Mouse (Mus musculus) embryonic facial prominence, embryonic 12.5 days (tissue): ENCODE data around the gene Usp7. TPM values are rescaled to one million over a fixed set of nuclear protein-coding genes. Genes with fewer than 3 reads are reported as not detected.
"Not testable (repeated sequence)": the region's sequence is repeated elsewhere in the genome, so short reads cannot be mapped to it uniquely, and the experiment has no call there.

Source experiments
- ATAC-seq: fragments of 200-750 bp; cut with Nextera tagmentation; 2 replicates; pipeline ENCODE4 v1.8.0; 2017; ENCODE audit not compliant: insufficient number of reproducible peaks, insufficient read depth, low FRiP score, low TSS enrichment
- H3K27ac ChIP-seq: fragments of 300-500 bp; sonication (generic); 2 replicates; pipeline ENCODE4 v1.5.1; 2016; ENCODE audit warnings: mild to moderate bottlenecking
- H3K27me3 ChIP-seq: fragments of 300-500 bp; sonication (generic); 2 replicates; pipeline ENCODE4 v1.6.1; 2016; ENCODE audit warnings: mild to moderate bottlenecking, moderate library complexity
- H3K36me3 ChIP-seq: fragments of 300-500 bp; sonication (generic); 2 replicates; pipeline ENCODE4 v1.6.1; 2016; ENCODE audit warnings: mild to moderate bottlenecking
- H3K4me1 ChIP-seq: fragments of 300-500 bp; sonication (generic); 2 replicates; pipeline ENCODE4 v1.6.1; 2016
- H3K4me2 ChIP-seq: fragments of 300-500 bp; sonication (generic); replicated peaks from 2 replicates; pipeline ENCODE4 v1.6.1; 2016; ENCODE audit warnings: mild to moderate bottlenecking, moderate library complexity
- H3K4me3 ChIP-seq: fragments of 300-500 bp; sonication (generic); 2 replicates; pipeline ENCODE4 v1.5.1; 2016; ENCODE audit warnings: mild to moderate bottlenecking
- H3K9ac ChIP-seq: fragments of 300-500 bp; sonication (generic); 2 replicates; pipeline ENCODE4 v1.6.1; 2016; ENCODE audit warnings: mild to moderate bottlenecking, moderate library complexity
- H3K9me3 ChIP-seq: fragments of 300-500 bp; sonication (generic); 2 replicates; pipeline ENCODE4 v1.6.1; 2016; ENCODE audit warnings: mild to moderate bottlenecking, moderate library complexity
- WGBS: fragments of 180-500 bp; shearing (Covaris S2); methylation state at CpG from one replicate; pipeline ENCODE4 v1.1.7; 2016; 5-methylcytosine and 5-hydroxymethylcytosine counted together
- polyA plus RNA-seq: library from polyadenylated mRNA; unstranded; fragments of >200 nt; fragmentation: Nextera tagmentation; extraction: Ambion mirVana; gene quantifications from 2 replicates; pipeline ENCODE4 v1.2.1, GENCODE M21; 2016

The Usp7 gene
- polyA plus RNA-seq, 1 experiment from 2014 or later, result 35.1 TPM

- not testable (repeated sequence) for H3K4me2 ChIP-seq, H3K27me3 ChIP-seq, H3K27ac ChIP-seq, H3K36me3 ChIP-seq, H3K4me3 ChIP-seq, ATAC-seq, H3K9me3 ChIP-seq, H3K9ac ChIP-seq
- WGBS, result 94% methylated on average over 3 of the region's 4 CpGs
- peaks cover 41% of the 10 kb centered on the region for H3K4me1 ChIP-seq
Measured at GRCm38 (mm10) chr16:8732450-8732849, 59.7 kb downstream of the Usp7 start.

DNA sequence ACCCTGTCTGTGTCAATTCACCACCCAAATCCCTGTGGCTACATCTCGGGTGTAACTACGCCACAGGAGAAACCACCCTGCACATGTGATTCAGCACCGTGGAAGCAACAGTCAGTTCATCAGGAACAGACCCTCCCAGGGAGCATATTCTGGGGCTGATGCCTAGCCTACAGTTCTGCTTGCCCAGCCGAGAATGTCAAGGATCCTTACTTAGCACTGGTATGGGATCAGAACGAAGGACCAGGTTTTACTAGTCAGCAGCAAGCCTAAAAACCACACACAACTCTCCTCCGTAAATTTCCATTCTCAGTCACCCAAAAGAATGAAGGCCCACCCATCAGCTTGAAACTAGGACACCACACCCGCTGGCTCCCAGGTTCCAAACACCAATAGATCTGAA lies 60.5 kb downstream of the Usp7 start:
- H3K9ac ChIP-seq, result no peak overlapping the region
- H3K4me1 ChIP-seq, result peaks cover 36% of the 10 kb centered on the region
- no peaks in the 10 kb centered on the region for H3K36me3 ChIP-seq
- no peak for ATAC-seq
- no peaks in the 10 kb centered on the region for H3K27me3 ChIP-seq
- WGBS, result 84% methylated on average over 7 of the region's 7 CpGs
- H3K4me3 ChIP-seq, result no peak overlapping the region
- H3K4me2 ChIP-seq, result no peak overlapping the region
- no peak overlapping the region for H3K27ac ChIP-seq
- no peaks in the 10 kb centered on the region for H3K9me3 ChIP-seq

DNA sequence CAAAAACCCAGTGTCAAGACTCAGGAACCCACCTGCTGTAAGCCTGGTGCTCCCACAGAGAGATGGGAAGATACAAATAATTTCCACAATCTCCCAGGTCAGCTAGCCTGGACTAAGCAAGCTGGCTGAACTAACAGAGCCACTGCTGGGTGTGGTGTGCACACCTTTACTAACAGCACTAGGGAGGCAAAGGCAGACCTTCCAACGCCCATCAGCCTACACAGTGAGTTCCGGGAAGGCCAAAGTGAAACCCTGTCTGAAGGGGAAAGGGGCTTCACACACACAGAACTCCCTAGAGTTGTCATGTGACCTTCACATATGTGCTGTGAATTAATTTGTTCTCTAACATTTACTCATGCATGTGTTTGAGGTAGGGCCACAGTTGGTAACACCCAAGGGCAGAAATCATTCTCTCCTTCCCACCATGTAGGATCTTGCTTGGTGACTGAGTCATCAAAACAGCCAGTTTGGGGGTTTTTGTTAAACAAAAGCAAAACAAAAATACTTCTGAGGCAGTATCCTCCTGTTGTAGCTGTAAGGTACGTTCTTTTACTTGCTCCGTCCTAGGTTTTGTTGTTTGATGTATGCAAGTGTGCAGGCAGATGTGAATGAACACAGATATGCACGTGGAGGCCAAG lies 63.9 kb downstream of the Usp7 start:
- Histone ChIP-seq H3K4me1 (peaks cover 15% of the 10 kb centered on the region; the same call in 1 of the 2 replicates), H3K9me3 (no peaks in the 10 kb centered on the region), H3K4me3 (no peak overlapping the region), H3K4me2 (no peak overlapping the region), H3K9ac (no peak overlapping the region), H3K27me3 (no peaks in the 10 kb centered on the region), H3K36me3 (no peaks in the 10 kb centered on the region), H3K27ac (no peak overlapping the region)
- ATAC-seq, result no peak
- WGBS, result 87% methylated on average over 5 of the region's 5 CpGs

DNA sequence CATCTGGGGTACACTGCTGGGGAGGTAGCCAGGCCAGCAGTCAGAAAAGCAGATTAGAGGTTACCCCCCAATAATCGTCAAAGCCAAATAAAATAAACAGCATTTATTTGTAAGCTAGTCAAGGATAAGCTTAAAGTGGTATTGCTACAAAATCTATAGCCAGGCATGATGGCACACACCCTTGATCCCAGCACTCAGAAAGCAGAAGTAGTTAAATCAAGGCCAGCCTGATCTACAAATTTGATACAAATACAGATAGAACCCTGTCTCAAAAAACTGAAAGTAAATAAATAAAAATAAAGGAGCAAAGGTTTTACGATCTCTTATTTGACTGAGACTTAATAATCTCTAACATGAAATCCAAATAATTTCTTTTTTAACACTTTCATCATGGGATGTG lies 66.3 kb downstream of the Usp7 start:
- no peak for ATAC-seq
- WGBS, result 93% methylated on average over 2 of the region's 2 CpGs
- H3K4me2 ChIP-seq, result no peak overlapping the region
- H3K27me3 ChIP-seq, result no peaks in the 10 kb centered on the region
- H3K36me3 ChIP-seq, result no peaks in the 10 kb centered on the region
- H3K9me3 ChIP-seq, result no peaks in the 10 kb centered on the region
- H3K27ac ChIP-seq, result no peak overlapping the region
- H3K9ac ChIP-seq, result no peak overlapping the region
- no peak overlapping the region for H3K4me3 ChIP-seq
- 0 out of 2 replicates have a peak, but pooled peaks cover 5% of the 10 kb centered on the region for H3K4me1 ChIP-seq

DNA sequence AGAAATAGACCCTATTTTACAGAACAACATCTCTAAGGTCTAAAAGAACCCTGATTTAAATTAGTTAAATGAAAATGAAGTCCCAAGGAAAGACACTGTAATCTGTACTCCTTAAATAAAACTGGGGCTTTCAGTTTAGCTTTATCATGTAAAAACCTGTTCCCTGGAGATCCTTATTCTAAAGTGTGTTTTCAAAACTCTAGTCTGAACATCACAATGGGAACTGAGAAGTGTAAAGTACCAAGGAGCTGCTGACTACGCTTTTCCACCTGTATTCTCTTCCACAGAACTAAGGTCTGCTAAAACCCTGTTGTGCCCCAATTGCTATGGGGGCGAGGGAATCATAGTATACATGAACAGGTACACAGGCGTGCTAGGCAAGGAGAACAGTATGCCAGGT lies 68.1 kb downstream of the Usp7 start:
- Histone ChIP-seq H3K27ac (no peak overlapping the region), H3K9ac (no peak overlapping the region), H3K9me3 (no peaks in the 10 kb centered on the region), H3K36me3 (no peaks in the 10 kb centered on the region), H3K4me2 (no peak overlapping the region), H3K4me3 (no peak overlapping the region), H3K27me3 (no peaks in the 10 kb centered on the region), H3K4me1 (peaks cover 8% of the 10 kb centered on the region; the same call in 1 of the 2 replicates)
- ATAC-seq, result no peak
- WGBS, result 84% methylated on average over 3 of the region's 3 CpGs

GRCm38 (mm10) chr16:8720447-8720846 lies 71.7 kb downstream of the Usp7 start:
- Histone ChIP-seq H3K4me1 (peaks cover 15% of the 10 kb centered on the region), H3K9me3 (no peaks in the 10 kb centered on the region), H3K9ac (no peak overlapping the region), H3K27ac (no peak overlapping the region), H3K4me2 (no peak overlapping the region), H3K36me3 (peaks cover 10% of the 10 kb centered on the region), H3K4me3 (no peak overlapping the region), H3K27me3 (no peaks in the 10 kb centered on the region)
- no peak for ATAC-seq
- WGBS, result 93% methylated on average over 4 of the region's 4 CpGs

GRCm38 (mm10) chr16:8717744-8718143 lies 74.4 kb downstream of the Usp7 start:
- Histone ChIP-seq H3K4me2 (no peak overlapping the region), H3K9ac (no peak overlapping the region), H3K4me1 (peaks cover 15% of the 10 kb centered on the region), H3K4me3 (no peak overlapping the region), H3K27me3 (no peaks in the 10 kb centered on the region), H3K27ac (no peak overlapping the region), H3K9me3 (no peaks in the 10 kb centered on the region), H3K36me3 (peaks cover 33% of the 10 kb centered on the region)
- WGBS, result 94% methylated on average over 10 of the region's 10 CpGs
- ATAC-seq, result no peak

DNA sequence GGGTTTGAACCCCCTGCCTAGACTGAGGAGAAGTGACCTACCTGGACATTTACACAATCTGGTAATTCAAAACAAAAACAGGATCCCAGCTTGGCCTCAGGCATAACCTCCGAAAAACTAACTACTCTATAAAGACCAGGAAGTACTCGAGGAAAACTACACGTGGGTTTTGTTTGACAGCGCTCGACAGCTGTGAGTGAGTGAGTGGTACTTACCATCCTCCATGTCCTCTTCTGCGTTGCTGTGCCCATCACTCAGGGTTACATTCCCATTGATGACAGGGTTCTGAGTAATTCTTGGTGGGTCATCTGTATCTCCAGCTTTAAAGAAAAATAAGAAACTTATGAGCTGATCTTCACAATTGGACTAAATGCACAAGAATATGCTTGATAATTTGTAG lies 75.8 kb downstream of the Usp7 start:
- ATAC-seq, result no peak
- H3K36me3 ChIP-seq, result peaks cover 43% of the 10 kb centered on the region
- WGBS, result 64% methylated on average over 6 of the region's 6 CpGs

GRCm38 (mm10) chr16:8715513-8716080 lies 76.5 kb downstream of the Usp7 start:
- Histone ChIP-seq H3K9me3 (no peaks in the 10 kb centered on the region), H3K9ac (no peak overlapping the region), H3K4me2 (no peak overlapping the region), H3K4me3 (no peak overlapping the region), H3K4me1 (peaks cover 15% of the 10 kb centered on the region), H3K27ac (0 out of 2 replicates have a peak overlapping the region, but pooled peaks have one; percentile 17), H3K27me3 (no peaks in the 10 kb centered on the region), H3K36me3 (peaks cover 49% of the 10 kb centered on the region)
- ATAC-seq, result no peak
- 68% methylated on average over 10 of the region's 10 CpGs for WGBS

More for the DNA sequence above, 75.8 kb downstream of the Usp7 start:
- Histone ChIP-seq H3K4me2 (no peak overlapping the region), H3K4me1 (peaks cover 15% of the 10 kb centered on the region), H3K9ac (no peak overlapping the region), H3K9me3 (no peaks in the 10 kb centered on the region), H3K27me3 (no peaks in the 10 kb centered on the region), H3K4me3 (no peak overlapping the region), H3K27ac (no peak overlapping the region)

- H3K36me3 ChIP-seq, result peaks cover 57% of the 10 kb centered on the region
- no peak overlapping the region for H3K9ac ChIP-seq
- H3K4me3 ChIP-seq, result no peak overlapping the region
- H3K4me2 ChIP-seq, result no peak overlapping the region
- no peaks in the 10 kb centered on the region for H3K27me3 ChIP-seq
- no peak overlapping the region for H3K27ac ChIP-seq
- H3K4me1 ChIP-seq, result peaks cover 12% of the 10 kb centered on the region
- ATAC-seq, result no peak
- WGBS, result 81% methylated on average over 5 of the region's 5 CpGs
- H3K9me3 ChIP-seq, result no peaks in the 10 kb centered on the region
Measured at GRCm38 (mm10) chr16:8714851-8715250, 77.3 kb downstream of the Usp7 start.

DNA sequence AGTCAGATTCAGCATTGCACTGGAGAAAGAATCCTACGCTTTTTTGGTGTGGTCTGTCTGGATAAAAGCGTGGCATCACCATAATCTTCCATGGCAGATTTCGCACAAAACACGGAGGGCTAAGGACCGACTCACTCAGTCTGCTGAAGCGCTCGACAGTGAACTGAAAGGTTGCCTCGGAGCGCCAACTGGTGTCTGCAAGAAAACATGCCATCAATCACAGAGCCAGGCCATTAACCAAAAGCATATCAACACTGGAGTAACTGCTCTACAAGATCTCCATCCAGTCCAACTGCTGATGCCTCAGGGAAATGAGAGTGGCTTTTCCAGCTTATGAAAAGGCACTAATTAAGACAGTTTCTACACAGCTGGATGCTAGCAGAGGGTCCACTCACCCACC lies 80.1 kb downstream of the Usp7 start:
- no peak overlapping the region for H3K9ac ChIP-seq
- no peak overlapping the region for H3K4me3 ChIP-seq
- H3K4me1 ChIP-seq, result peaks cover 7% of the 10 kb centered on the region
- no peaks in the 10 kb centered on the region for H3K27me3 ChIP-seq
- no peaks in the 10 kb centered on the region for H3K9me3 ChIP-seq
- peaks cover 85% of the 10 kb centered on the region for H3K36me3 ChIP-seq
- no peak for ATAC-seq
- H3K4me2 ChIP-seq, result no peak overlapping the region
- 92% methylated on average over 9 of the region's 9 CpGs for WGBS
- H3K27ac ChIP-seq, result no peak overlapping the region

DNA sequence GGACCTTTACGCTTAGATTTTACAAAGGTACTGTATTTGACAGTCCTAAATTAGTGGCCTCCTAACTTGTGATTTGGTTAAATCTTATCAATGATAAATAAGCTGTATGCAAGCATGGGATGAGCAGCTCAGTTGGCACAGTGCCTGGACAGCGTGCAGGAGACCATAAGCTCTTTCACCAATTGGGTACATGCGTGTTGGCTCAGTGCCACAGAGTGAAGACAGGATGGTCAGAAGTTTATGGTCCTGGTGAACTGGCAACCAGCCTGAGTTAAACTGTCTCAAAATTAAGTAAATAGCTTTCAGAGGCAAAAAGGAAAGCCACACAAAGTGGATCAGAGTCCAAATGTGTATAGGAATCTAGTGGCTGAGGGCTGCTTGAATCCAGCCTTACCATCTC lies 91.5 kb downstream of the Usp7 start:
- no peak for ATAC-seq
- Histone ChIP-seq H3K4me3 (no peak overlapping the region), H3K4me1 (no peaks in the 10 kb centered on the region), H3K27ac (no peak overlapping the region), H3K4me2 (no peak overlapping the region), H3K9ac (no peak overlapping the region), H3K9me3 (no peaks in the 10 kb centered on the region), H3K36me3 (peaks cover 91% of the 10 kb centered on the region), H3K27me3 (no peaks in the 10 kb centered on the region)
- WGBS, result 93% methylated on average over 3 of the region's 3 CpGs
